Mouse (Mus musculus): Measurements from ENCODE around the gene Kcna10. TPM values are rescaled to one million over a fixed set of nuclear protein-coding genes. Genes with fewer than 3 reads are reported as not detected.

The Kcna10 gene
- not detected for total RNA-seq (2023)

DNA sequence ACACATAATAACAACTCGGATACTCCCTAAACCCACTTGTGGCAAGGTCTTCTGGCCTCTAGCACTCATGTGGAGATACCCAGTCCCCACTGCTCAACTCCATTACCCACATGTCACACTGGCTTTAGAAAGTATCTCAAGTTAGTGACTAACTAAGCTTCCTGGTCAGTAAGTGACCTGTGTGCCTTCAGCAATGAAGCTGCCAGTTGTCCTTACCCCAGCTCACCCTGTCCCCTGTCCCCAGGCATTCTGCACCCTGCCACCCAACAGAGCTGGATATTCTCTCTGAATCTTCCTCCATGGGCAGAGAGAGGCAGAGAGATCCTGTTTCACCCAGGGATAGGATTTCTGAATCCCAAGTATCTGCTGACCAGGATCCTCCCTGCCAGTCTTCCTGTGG lies at the start of gene Kcna10:
TSS of gene Kcna10 (plus strand) at position 301 of the 400 bp plus-strand sequence.

DNA sequence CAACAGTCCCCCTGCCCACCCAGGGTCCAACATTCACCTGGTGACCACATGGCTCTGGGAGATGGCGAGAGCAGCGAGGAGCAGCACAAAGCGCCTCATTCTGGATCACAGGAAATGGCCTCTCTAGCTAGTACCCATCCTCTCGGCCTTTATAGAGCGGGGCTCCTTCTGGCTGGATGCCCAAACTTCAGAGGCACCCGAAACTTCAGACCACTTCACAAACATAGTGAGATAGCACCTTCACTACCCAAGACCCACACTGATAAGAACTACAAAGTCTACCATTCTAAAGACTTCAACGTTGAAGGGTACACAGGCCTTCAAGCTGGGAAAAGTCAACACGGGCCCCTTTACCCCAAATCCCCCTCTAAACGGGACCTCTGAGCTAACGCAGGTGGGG lies 38.8 kb downstream of the Kcna10 start, which contains the start of gene Cym:
TSS of gene Cym (minus strand) at position 125 of the 400 bp plus-strand sequence.

DNA sequence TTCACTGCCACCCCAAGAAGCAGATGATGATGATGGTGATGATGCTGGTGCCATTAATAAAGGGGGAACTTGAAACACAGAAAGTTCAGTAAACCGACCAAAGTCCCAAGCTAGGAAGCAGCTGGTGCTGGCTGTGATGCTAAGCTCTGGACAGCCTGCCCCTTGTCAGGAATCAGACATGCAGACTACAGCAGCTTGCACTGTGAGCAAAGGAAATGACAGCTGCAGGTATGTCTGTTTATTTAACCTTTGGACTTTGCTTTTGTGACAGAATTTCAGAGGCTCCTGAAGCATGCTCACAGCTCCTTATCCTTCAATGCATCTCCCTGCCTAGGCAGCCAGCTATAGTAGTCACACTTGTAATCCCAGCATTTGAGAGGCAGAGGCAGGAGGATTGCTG lies 47.7 kb downstream of the Kcna10 start, which contains the start of gene A630076J17Rik:
TSS of gene A630076J17Rik (plus strand) at position 88 of the 400 bp plus-strand sequence.

DNA sequence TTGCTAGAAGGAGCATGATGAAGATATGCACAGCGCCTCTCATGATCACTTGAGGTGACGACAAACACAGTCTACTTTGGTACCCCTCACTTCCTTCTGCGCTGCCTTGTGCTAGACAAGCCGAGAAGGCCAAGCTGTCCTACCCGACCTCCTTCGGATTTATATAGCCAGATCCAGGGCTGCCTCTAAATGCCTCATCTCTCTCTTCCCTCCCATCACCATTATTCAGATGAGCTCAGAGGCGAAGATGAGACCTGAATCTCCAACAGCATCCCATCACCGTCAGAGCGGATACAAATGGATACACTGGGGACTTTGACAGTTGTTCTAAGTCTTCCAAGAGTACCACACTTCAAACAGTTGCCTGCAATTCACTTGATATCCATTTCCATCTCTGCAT lies 56.8 kb downstream of the Kcna10 start, which contains the start of gene Prok1:
TSS of gene Prok1 (minus strand) at position 101 of the 400 bp plus-strand sequence.

Other genes with a start within 250 kb of the Kcna10 start
- 50.2 TPM for gene Kcna3, start 146.9 kb upstream of the Kcna10 start, total RNA-seq (2023)
- 2.7 TPM for gene Kcna2, start 81.9 kb upstream of the Kcna10 start, total RNA-seq (2023)
- gene Cym, start 38.7 kb downstream of the Kcna10 start, total RNA-seq (2023), result 0.80 TPM
- not detected for gene A630076J17Rik, start 47.6 kb downstream of the Kcna10 start, total RNA-seq (2023)
- not detected for gene Prok1, start 56.7 kb downstream of the Kcna10 start, total RNA-seq (2023)
- gene Lamtor5, start 95.8 kb downstream of the Kcna10 start, total RNA-seq (2023), result 37.0 TPM
- gene Slc16a4, start 108.2 kb downstream of the Kcna10 start, total RNA-seq (2023), result 0.53 TPM
- gene Rbm15, start 150.6 kb downstream of the Kcna10 start, total RNA-seq (2023), result 48.5 TPM